Comparison of ENCODE assay signal across 7 mouse cellular contexts in genomic region chr7:28440739-28441138, GRCm38 (mm10). TPM values are rescaled to one million over a fixed set of nuclear protein-coding genes. Genes with fewer than 3 reads are reported as not detected.
A peak's percentile ranks its signal among the peaks of the same experiment; 100 is the strongest.
DNase-seq lines count a peak whose midpoint lies in the region; ATAC-seq and TF ChIP-seq lines count a peak whose summit lies in the region.

No protein-coding gene starts in this region.

- H3K9ac ChIP-seq in forebrain, embryonic 14.5 days (ENCODE audit: low read length): no peak overlapping the region

- peak overlapping the region; percentile 98 for H3K27ac ChIP-seq in bone marrow, adult 2 months (ENCODE audit: control insufficient read depth, insufficient read depth, low read depth, low read length, poor library complexity)
- no peak overlapping the region for H3K27ac ChIP-seq in forebrain, embryonic 14.5 days (ENCODE audit: low read depth, low read length)

- H3K27me3 ChIP-seq in E14TG2a.4 (ENCODE audit: insufficient read depth, low read length): no peaks in the 10 kb centered on the region; the same call in 1 of the 2 replicates
- H3K27me3 ChIP-seq in forebrain, embryonic 14.5 days (replicated peaks; ENCODE audit: control insufficient read depth, insufficient read depth, low read length): no peaks in the 10 kb centered on the region

- H3K4me3 ChIP-seq in E14TG2a.4 (replicated peaks; ENCODE audit: low read length): peak overlapping the region; percentile 29; the same call in 1 of the 2 replicates
- H3K4me3 ChIP-seq in bone marrow, adult 2 months (replicated peaks; ENCODE audit: control insufficient read depth, low read depth, low read length): peak overlapping the region; percentile 79
- H3K4me3 ChIP-seq in forebrain, embryonic 14.5 days (ENCODE audit: low read depth, low read length): no peak overlapping the region

- ATAC-seq in megakaryocyte progenitor cell, adult 5-6 weeks (replicated peaks; ENCODE audit: poor library complexity): peak; percentile 50
- ATAC-seq in forebrain, embryonic 14.5 days: no peak

- H3K9me3 ChIP-seq in E14TG2a.4 (ENCODE audit: low read length): no peaks in the 10 kb centered on the region
- no peaks in the 10 kb centered on the region for H3K9me3 ChIP-seq in forebrain, embryonic 14.5 days (replicated peaks; ENCODE audit: control insufficient read depth, low read length)

- peak; percentile 58; the same call in 1 of the 2 replicates for TF ChIP-seq POLR2A in bone marrow, adult 2 months (IDR thresholded peaks at IDR 0.05; ENCODE audit: borderline replicate concordance, control insufficient read depth, low read depth, low read length)

- no peaks in the 10 kb centered on the region for H3K36me3 ChIP-seq in E14TG2a.4 (ENCODE audit: insufficient read depth, low read length)
- H3K36me3 ChIP-seq in forebrain, embryonic 14.5 days (ENCODE audit: control insufficient read depth, insufficient read depth, low read length): no peaks in the 10 kb centered on the region

- peak; percentile 34 for DNase-seq in kidney, postnatal 10 days
- no peak for DNase-seq in cerebellum, adult 11-12 months
- DNase-seq in layer of hippocampus, adult 11-12 months (ENCODE audit: low spot score): no peak
- no peak for DNase-seq in forebrain, embryonic 14.5 days (ENCODE audit: low spot score)

- no peak overlapping the region for H3K4me2 ChIP-seq in forebrain, embryonic 14.5 days (ENCODE audit: low read length)

- TF ChIP-seq CTCF in E14TG2a.4 (conservative IDR thresholded peaks at IDR 0.05; ENCODE audit: low read length): 0 out of 2 replicates have a peak, but pooled peaks have one; percentile 9
- TF ChIP-seq CTCF in bone marrow, adult 2 months (IDR thresholded peaks at IDR 0.05; ENCODE audit: control insufficient read depth, insufficient read depth, low read length): no peak

- H3K4me1 ChIP-seq in E14TG2a.4 (replicated peaks; ENCODE audit: low read depth, low read length): peaks cover 36% of the 10 kb centered on the region
- peaks cover 6% of the 10 kb centered on the region; the same call in 1 of the 2 replicates for H3K4me1 ChIP-seq in bone marrow, adult 2 months (ENCODE audit: control insufficient read depth, insufficient read depth, low read length)
- H3K4me1 ChIP-seq in forebrain, embryonic 14.5 days (ENCODE audit: control insufficient read depth, insufficient read depth, low read length): no peaks in the 10 kb centered on the region

- WGBS in bone marrow, adult 2 months: 4% methylated on average over 2 of the region's 2 CpGs
- 60% methylated on average over 2 of the region's 2 CpGs for WGBS in forebrain, embryonic 14.5 days

RNA-seq across cellular contexts. Expression of gene Gmfg, which starts 3.5 kb away (rescaled TPM):
- 158 and 354 TPM in 2 replicates for polyA plus RNA-seq in bone marrow, adult 2 months (2011; ENCODE audit: insufficient read depth, insufficient read length, low replicate concordance, missing spikeins)
- 378 and 389 TPM in 2 replicates for total RNA-seq in megakaryocyte progenitor cell, adult 5-6 weeks (2015)
- total RNA-seq in megakaryocyte progenitor cell, adult 5-6 weeks (2017): 658 and 664 TPM in 2 replicates
- polyA plus RNA-seq in forebrain, embryonic 14.5 days (2014; fragmentation: Nextera tagmentation; extraction: Ambion mirVana): 3.3 and 4.9 TPM in 2 replicates

RNA-seq across cellular contexts. Expression of gene Lrfn1, which starts 11.0 kb away (rescaled TPM):
- polyA plus RNA-seq in bone marrow, adult 2 months (2011; ENCODE audit: insufficient read depth, insufficient read length, low replicate concordance, missing spikeins): 2.6 TPM in 1 of 2 replicates, not detected in the other
- 1.2 TPM in 2 replicates for total RNA-seq in megakaryocyte progenitor cell, adult 5-6 weeks (2015)
- 1.7 and 2.3 TPM in 2 replicates for total RNA-seq in megakaryocyte progenitor cell, adult 5-6 weeks (2017)
- 8.7 and 9.8 TPM in 2 replicates for polyA plus RNA-seq in forebrain, embryonic 14.5 days (2014; fragmentation: Nextera tagmentation; extraction: Ambion mirVana)

RNA-seq across cellular contexts. Expression of gene Paf1, which starts 48.0 kb away (rescaled TPM):
- 136 and 209 TPM in 2 replicates for polyA plus RNA-seq in bone marrow, adult 2 months (2011; ENCODE audit: insufficient read depth, insufficient read length, low replicate concordance, missing spikeins)
- total RNA-seq in megakaryocyte progenitor cell, adult 5-6 weeks (2015): 63.9 and 89.2 TPM in 2 replicates
- 146 and 184 TPM in 2 replicates for total RNA-seq in megakaryocyte progenitor cell, adult 5-6 weeks (2017)
- 59.3 and 73.1 TPM in 2 replicates for polyA plus RNA-seq in forebrain, embryonic 14.5 days (2014; fragmentation: Nextera tagmentation; extraction: Ambion mirVana)

RNA-seq across cellular contexts. Expression of gene Med29, which starts 48.2 kb away (rescaled TPM):
- 12.0 and 24.2 TPM in 2 replicates for polyA plus RNA-seq in bone marrow, adult 2 months (2011; ENCODE audit: insufficient read depth, insufficient read length, low replicate concordance, missing spikeins)
- total RNA-seq in megakaryocyte progenitor cell, adult 5-6 weeks (2015): 30.6 and 36.8 TPM in 2 replicates
- 18.0 and 21.1 TPM in 2 replicates for total RNA-seq in megakaryocyte progenitor cell, adult 5-6 weeks (2017)
- polyA plus RNA-seq in forebrain, embryonic 14.5 days (2014; fragmentation: Nextera tagmentation; extraction: Ambion mirVana): 42.3 and 52.9 TPM in 2 replicates

Comparison
In these comparisons a context has a peak if more than half of its experiments do, and no peak if none do; other contexts are left out.
1. RNA of gene Gmfg, which starts 3.5 kb away (polyA plus RNA-seq): 158 to 354 TPM in bone marrow, adult 2 months; 3.3 to 4.9 TPM in forebrain, embryonic 14.5 days; every median in the first group is over 10 times any median in the second.